Mouse (Mus musculus) small intestine, adult 2 months (tissue): ENCODE data around the gene Ube2u. TPM values are rescaled to one million over a fixed set of nuclear protein-coding genes. Genes with fewer than 3 reads are reported as not detected.

ENCODE experiments used
- H3K27ac ChIP-seq: fragments of 200-500 bp; 2 replicates; pipeline ENCODE4 v1.5.1; 2012; ENCODE audit warnings: low read depth, low read length, control low read depth, inconsistent platforms; ENCODE audit not compliant: insufficient read depth
- H3K27me3 ChIP-seq: fragments of 200-500 bp; 2 replicates; pipeline ENCODE4 v1.6.1; 2012; ENCODE audit warnings: mild to moderate bottlenecking, moderate library complexity, low read length, inconsistent platforms; ENCODE audit not compliant: control insufficient read depth, insufficient read depth
- H3K36me3 ChIP-seq: fragments of 200-500 bp; 2 replicates; pipeline ENCODE4 v1.6.1; 2012; ENCODE audit warnings: mild to moderate bottlenecking, low read length, control low read depth, inconsistent platforms; ENCODE audit not compliant: control insufficient read depth, insufficient read depth
- H3K4me1 ChIP-seq: fragments of 200-500 bp; 2 replicates; pipeline ENCODE4 v1.6.1; 2012; ENCODE audit warnings: low read length, inconsistent platforms, mixed read lengths; ENCODE audit not compliant: control insufficient read depth, insufficient read depth, insufficient read length
- H3K4me3 ChIP-seq: fragments of 200-500 bp; 2 replicates; pipeline ENCODE4 v1.5.1; 2012; ENCODE audit warnings: low read depth, mild to moderate bottlenecking, control low read depth, inconsistent platforms, low read length, moderate library complexity
- CTCF ChIP-seq: fragments of 200-500 bp; IDR thresholded peaks from 2 replicates; pipeline ENCODE4 v1.5.1; 2012; ENCODE audit warnings: low read depth, mild to moderate bottlenecking, control low read depth, inconsistent platforms, low read length, moderate library complexity, mixed read lengths; ENCODE audit not compliant: insufficient replicate concordance, insufficient read length; ENCODE audit errors: extremely low read depth
- POLR2A ChIP-seq: fragments of 200-500 bp; IDR thresholded peaks from 2 replicates; pipeline ENCODE4 v1.6.1; 2012; ENCODE audit warnings: low read depth, mild to moderate bottlenecking, control low read depth, inconsistent platforms, low read length, moderate library complexity
- WGBS: fragments of 180-500 bp; shearing (Covaris S2); methylation state at CpG from one replicate; pipeline ENCODE4 v1.1.7; 2018; 5-methylcytosine and 5-hydroxymethylcytosine counted together
- polyA plus RNA-seq: library from polyadenylated mRNA; depleted of rRNA; stranded (reverse); fragments of >200 nt; gene quantifications from 2 replicates; pipeline ENCODE4 v1.2.3, GENCODE M21; 2012

Gene Ube2u
- polyA plus RNA-seq, 1 experiment = not detected

- Histone ChIP-seq H3K36me3 (no peaks in the 10 kb centered on the region), H3K4me3 (no peak overlapping the region), H3K27ac (no peak overlapping the region), H3K27me3 (no peaks in the 10 kb centered on the region; the same call in 1 of the 2 replicates), H3K4me1 (no peaks in the 10 kb centered on the region)
- no peak for TF ChIP-seq CTCF
- no peak for TF ChIP-seq POLR2A
- 53% methylated on average over 4 of the region's 4 CpGs for WGBS
Measured at GRCm38 (mm10) chr4:100524741-100525140, 46.1 kb downstream of the Ube2u start.

GRCm38 (mm10) chr4:100526296-100526695 lies 47.6 kb downstream of the Ube2u start:
- no peaks in the 10 kb centered on the region for H3K4me1 ChIP-seq
- TF ChIP-seq CTCF (no peak), POLR2A (no peak)
- 29% methylated on average over 6 of the region's 6 CpGs for WGBS
- H3K27ac ChIP-seq = no peak overlapping the region
- H3K4me3 ChIP-seq = no peak overlapping the region
- H3K36me3 ChIP-seq = no peaks in the 10 kb centered on the region
- no peaks in the 10 kb centered on the region; the same call in 1 of the 2 replicates for H3K27me3 ChIP-seq

- Histone ChIP-seq H3K4me3 (no peak overlapping the region), H3K27me3 (no peaks in the 10 kb centered on the region; the same call in 1 of the 2 replicates), H3K4me1 (no peaks in the 10 kb centered on the region), H3K36me3 (no peaks in the 10 kb centered on the region), H3K27ac (no peak overlapping the region)
- TF ChIP-seq CTCF (no peak), POLR2A (no peak)
- 18% methylated on average over 3 of the region's 3 CpGs for WGBS
Measured at GRCm38 (mm10) chr4:100527086-100527485, 48.4 kb downstream of the Ube2u start.

GRCm38 (mm10) chr4:100527554-100528001 lies 48.9 kb downstream of the Ube2u start:
- no peak for TF ChIP-seq CTCF
- no peak for TF ChIP-seq POLR2A
- no peaks in the 10 kb centered on the region for H3K4me1 ChIP-seq
- 7% methylated on average over 15 of the region's 15 CpGs for WGBS
- no peaks in the 10 kb centered on the region for H3K36me3 ChIP-seq
- peak overlapping the region; percentile 10; the same call in 1 of the 2 replicates for H3K4me3 ChIP-seq
- no peaks in the 10 kb centered on the region; the same call in 1 of the 2 replicates for H3K27me3 ChIP-seq
- H3K27ac ChIP-seq = no peak overlapping the region

- Histone ChIP-seq H3K36me3 (no peaks in the 10 kb centered on the region), H3K4me1 (no peaks in the 10 kb centered on the region), H3K27me3 (no peaks in the 10 kb centered on the region), H3K27ac (no peak overlapping the region), H3K4me3 (no peak overlapping the region)
- WGBS = 71% methylated on average over 6 of the region's 6 CpGs
- TF ChIP-seq CTCF = no peak
- no peak for TF ChIP-seq POLR2A
Measured at GRCm38 (mm10) chr4:100533607-100534006, 55.0 kb downstream of the Ube2u start.

- H3K36me3 ChIP-seq = no peaks in the 10 kb centered on the region
- TF ChIP-seq CTCF (no peak), POLR2A (no peak)
- no peaks in the 10 kb centered on the region; the same call in 1 of the 2 replicates for H3K4me1 ChIP-seq
- no peaks in the 10 kb centered on the region for H3K27me3 ChIP-seq
- no peak overlapping the region for H3K27ac ChIP-seq
- WGBS = 84% methylated on average over 3 of the region's 3 CpGs
- no peak overlapping the region for H3K4me3 ChIP-seq
Measured at GRCm38 (mm10) chr4:100534946-100535345, 56.3 kb downstream of the Ube2u start.

- no peaks in the 10 kb centered on the region; the same call in 1 of the 2 replicates for H3K4me1 ChIP-seq
- H3K27ac ChIP-seq = no peak overlapping the region
Measured at GRCm38 (mm10) chr4:100537898-100538297, 59.2 kb downstream of the Ube2u start.

GRCm38 (mm10) chr4:100539483-100539882 lies 60.8 kb downstream of the Ube2u start:
- Histone ChIP-seq H3K4me3 (no peak overlapping the region), H3K27ac (no peak overlapping the region), H3K36me3 (no peaks in the 10 kb centered on the region), H3K27me3 (no peaks in the 10 kb centered on the region; the same call in 1 of the 2 replicates), H3K4me1 (no peaks in the 10 kb centered on the region; the same call in 1 of the 2 replicates)
- WGBS = 19% methylated on average over 3 of the region's 3 CpGs
- TF ChIP-seq CTCF (no peak), POLR2A (no peak)

More at GRCm38 (mm10) chr4:100537898-100538297, 59.2 kb downstream of the Ube2u start:
- WGBS = 2% methylated on average over 3 of the region's 3 CpGs
- no peak overlapping the region for H3K4me3 ChIP-seq
- H3K27me3 ChIP-seq = no peaks in the 10 kb centered on the region; the same call in 1 of the 2 replicates
- H3K36me3 ChIP-seq = no peaks in the 10 kb centered on the region
- TF ChIP-seq CTCF (no peak), POLR2A (no peak)
